ENCODE assay signal across 13 mouse cellular contexts in the genomic region with DNA sequence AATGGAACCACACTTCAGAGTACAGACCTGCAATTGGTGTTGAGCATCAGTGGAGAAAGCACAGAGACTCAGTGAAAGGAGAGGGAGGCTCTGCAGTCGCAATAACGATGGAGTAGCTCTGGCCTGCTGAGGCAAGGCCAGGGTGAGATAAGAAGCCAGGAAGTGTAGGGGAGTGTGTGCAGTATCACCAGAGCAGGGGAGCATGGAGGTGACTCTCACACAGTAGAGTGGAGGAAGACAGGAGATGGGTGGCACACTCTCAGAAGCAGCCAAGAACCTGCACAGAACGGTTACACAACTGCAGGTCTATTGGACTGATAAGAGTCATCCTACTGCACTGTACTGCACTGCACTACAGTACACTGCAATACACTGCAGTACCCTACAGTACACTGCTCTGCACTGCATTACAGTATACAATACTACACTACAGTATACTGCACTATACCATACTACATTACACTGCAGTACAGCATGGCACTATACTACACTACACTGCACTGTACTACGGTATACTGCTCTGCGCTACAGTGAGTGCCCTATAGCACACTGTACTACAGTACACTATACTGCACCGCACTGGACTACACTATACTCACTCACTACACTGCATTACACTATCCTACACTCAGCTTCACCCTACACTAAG. TPM values are rescaled to one million over a fixed set of nuclear protein-coding genes. Genes with fewer than 3 reads are reported as not detected.
DNase-seq lines count a peak whose midpoint lies in the region; ATAC-seq lines count a peak whose summit lies in the region.
"Had no signal": no experiment of that assay in that cellular context is flagged by ENCODE, and none has a peak within 500 bp of the region (broad histone marks: within the 10 kb centered on the region; RNA-seq: fewer than 3 reads in every experiment).

No protein-coding gene starts in this region.

- WGBS in hindbrain, embryonic 12.5 days, result 90% methylated on average over 6 of the region's 6 CpGs
- WGBS in hindbrain, embryonic 13.5 days, result 93% methylated on average over 6 of the region's 6 CpGs
- WGBS in neural tube, embryonic 14.5 days, result 90% methylated on average over 6 of the region's 6 CpGs
- 47% methylated on average over 6 of the region's 6 CpGs for WGBS in liver, embryonic 13.5 days (ENCODE audit: insufficient replicate concordance)
- WGBS in stomach, embryonic 15.5 days, result 81% methylated on average over 6 of the region's 6 CpGs

- no peak for DNase-seq in neural tube, embryonic 10.5 days (ENCODE audit: extremely low spot score, low spot score)
- no peak for DNase-seq in liver, embryonic 13.5 days
- no peak for DNase-seq in adrenal gland, postnatal 14 days
- DNase-seq: adrenal gland, adult 2 months; cerebellum, postnatal 36 days; kidney, postnatal 36 days had no signal

- no peaks in the 10 kb centered on the region for H3K36me3 ChIP-seq in hindbrain, embryonic 12.5 days
- H3K36me3 ChIP-seq in hindbrain, embryonic 13.5 days, result no peaks in the 10 kb centered on the region
- no peaks in the 10 kb centered on the region for H3K36me3 ChIP-seq in neural tube, embryonic 14.5 days (ENCODE audit: control insufficient read depth, insufficient read depth, low read length)
- no peaks in the 10 kb centered on the region for H3K36me3 ChIP-seq in liver, embryonic 13.5 days
- no peaks in the 10 kb centered on the region for H3K36me3 ChIP-seq in stomach, embryonic 15.5 days

- H3K27ac ChIP-seq in hindbrain, embryonic 12.5 days, result no peak overlapping the region
- H3K27ac ChIP-seq in hindbrain, embryonic 13.5 days, result no peak overlapping the region
- no peak overlapping the region for H3K27ac ChIP-seq in neural tube, embryonic 14.5 days (ENCODE audit: low read depth, low read length)
- no peak overlapping the region for H3K27ac ChIP-seq in liver, embryonic 13.5 days
- H3K27ac ChIP-seq in stomach, embryonic 15.5 days, result no peak overlapping the region

- H3K4me3 ChIP-seq in hindbrain, embryonic 12.5 days, result no peak overlapping the region
- no peak overlapping the region for H3K4me3 ChIP-seq in hindbrain, embryonic 13.5 days
- no peak overlapping the region for H3K4me3 ChIP-seq in neural tube, embryonic 14.5 days (ENCODE audit: low read depth, low read length)
- no peak overlapping the region for H3K4me3 ChIP-seq in liver, embryonic 13.5 days (replicated peaks)
- H3K4me3 ChIP-seq in stomach, embryonic 15.5 days (replicated peaks), result no peak overlapping the region

- 0 out of 2 replicates have a peak, but pooled peaks have one; percentile 32 for ATAC-seq in hindbrain, embryonic 12.5 days (ENCODE audit: low FRiP score)
- ATAC-seq in hindbrain, embryonic 13.5 days (ENCODE audit: low FRiP score), result no peak; the same call in 1 of the 2 replicates
- ATAC-seq in neural tube, embryonic 14.5 days (ENCODE audit: low read depth), result peak; percentile 38; the same call in 1 of the 2 replicates
- peak; percentile 73 for ATAC-seq in liver, embryonic 13.5 days (ENCODE audit: low read depth)
- peak; percentile 27; the same call in 1 of the 2 replicates for ATAC-seq in stomach, embryonic 15.5 days (ENCODE audit: insufficient read depth, low FRiP score, low read depth)
- ATAC-seq: CD4-positive, CD25-positive, alpha-beta regulatory T cell, adult 4 months; inflammation-experienced regulatory T-cells, adult 6 months; Patski had no signal

- no peaks in the 10 kb centered on the region for H3K27me3 ChIP-seq in hindbrain, embryonic 12.5 days
- 0 out of 2 replicates have a peak, but pooled peaks cover 3% of the 10 kb centered on the region for H3K27me3 ChIP-seq in hindbrain, embryonic 13.5 days
- no peaks in the 10 kb centered on the region for H3K27me3 ChIP-seq in neural tube, embryonic 14.5 days (ENCODE audit: control insufficient read depth, insufficient read depth, low read length)
- H3K27me3 ChIP-seq in liver, embryonic 13.5 days, result 0 out of 2 replicates have a peak, but pooled peaks cover 2% of the 10 kb centered on the region
- H3K27me3 ChIP-seq in stomach, embryonic 15.5 days (replicated peaks), result no peaks in the 10 kb centered on the region

- no peak overlapping the region for H3K9ac ChIP-seq in hindbrain, embryonic 12.5 days
- no peak overlapping the region for H3K9ac ChIP-seq in hindbrain, embryonic 13.5 days
- H3K9ac ChIP-seq in neural tube, embryonic 14.5 days (replicated peaks; ENCODE audit: low read depth, low read length), result no peak overlapping the region
- H3K9ac ChIP-seq in liver, embryonic 13.5 days, result no peak overlapping the region
- H3K9ac ChIP-seq in stomach, embryonic 15.5 days, result no peak overlapping the region

- H3K9me3 ChIP-seq in hindbrain, embryonic 12.5 days (replicated peaks), result no peaks in the 10 kb centered on the region
- no peaks in the 10 kb centered on the region for H3K9me3 ChIP-seq in hindbrain, embryonic 13.5 days
- H3K9me3 ChIP-seq in neural tube, embryonic 14.5 days (ENCODE audit: control insufficient read depth, low read length), result no peaks in the 10 kb centered on the region
- no peaks in the 10 kb centered on the region for H3K9me3 ChIP-seq in liver, embryonic 13.5 days (replicated peaks)
- H3K9me3 ChIP-seq in stomach, embryonic 15.5 days, result no peaks in the 10 kb centered on the region

- H3K4me2 ChIP-seq in hindbrain, embryonic 12.5 days (replicated peaks), result no peak overlapping the region
- H3K4me2 ChIP-seq in hindbrain, embryonic 13.5 days, result no peak overlapping the region
- H3K4me2 ChIP-seq in neural tube, embryonic 14.5 days (ENCODE audit: low read depth, low read length), result no peak overlapping the region
- no peak overlapping the region for H3K4me2 ChIP-seq in liver, embryonic 13.5 days
- no peak overlapping the region for H3K4me2 ChIP-seq in stomach, embryonic 15.5 days

- no peaks in the 10 kb centered on the region for H3K4me1 ChIP-seq in hindbrain, embryonic 12.5 days
- H3K4me1 ChIP-seq in hindbrain, embryonic 13.5 days (replicated peaks), result no peaks in the 10 kb centered on the region
- no peaks in the 10 kb centered on the region for H3K4me1 ChIP-seq in neural tube, embryonic 14.5 days (ENCODE audit: control insufficient read depth, insufficient read depth, low read length)
- H3K4me1 ChIP-seq in liver, embryonic 13.5 days (replicated peaks), result peaks cover 16% of the 10 kb centered on the region
- H3K4me1 ChIP-seq in stomach, embryonic 15.5 days, result no peaks in the 10 kb centered on the region

RNA-seq across cellular contexts. Expression of a gene that starts 13.2 kb away (rescaled TPM):
- polyA plus RNA-seq in hindbrain, embryonic 12.5 days (2016; fragmentation: Nextera tagmentation; extraction: Ambion mirVana), result 49.9 and 52.4 TPM in 2 replicates
- 58.1 and 65.5 TPM in 2 replicates for polyA plus RNA-seq in hindbrain, embryonic 13.5 days (2015; fragmentation: Nextera tagmentation; extraction: Ambion mirVana)
- 77.6 and 83.7 TPM in 2 replicates for polyA plus RNA-seq in neural tube, embryonic 14.5 days (2014; fragmentation: Nextera tagmentation; extraction: Ambion mirVana)
- 9.5 and 10.0 TPM in 2 replicates for polyA plus RNA-seq in liver, embryonic 13.5 days (2015; fragmentation: Nextera tagmentation; extraction: Ambion mirVana)
- polyA plus RNA-seq in stomach, embryonic 15.5 days (2015; fragmentation: Nextera tagmentation; extraction: Ambion mirVana), result 45.8 and 46.0 TPM in 2 replicates
- total RNA-seq in adrenal gland, postnatal 14 days (2021), result 252 and 482 TPM in 2 replicates

RNA-seq across cellular contexts. Expression of a gene that starts 42.9 kb away (rescaled TPM):
- 31.8 and 32.1 TPM in 2 replicates for polyA plus RNA-seq in hindbrain, embryonic 12.5 days (2016; fragmentation: Nextera tagmentation; extraction: Ambion mirVana)
- 31.8 and 36.6 TPM in 2 replicates for polyA plus RNA-seq in hindbrain, embryonic 13.5 days (2015; fragmentation: Nextera tagmentation; extraction: Ambion mirVana)
- 27.9 and 30.3 TPM in 2 replicates for polyA plus RNA-seq in neural tube, embryonic 14.5 days (2014; fragmentation: Nextera tagmentation; extraction: Ambion mirVana)
- 17.0 and 18.6 TPM in 2 replicates for polyA plus RNA-seq in liver, embryonic 13.5 days (2015; fragmentation: Nextera tagmentation; extraction: Ambion mirVana)
- 34.6 and 37.4 TPM in 2 replicates for polyA plus RNA-seq in stomach, embryonic 15.5 days (2015; fragmentation: Nextera tagmentation; extraction: Ambion mirVana)
- 5.0 and 10.4 TPM in 2 replicates for total RNA-seq in adrenal gland, postnatal 14 days (2021)

RNA-seq across cellular contexts. Expression of a gene that starts 50.0 kb away (rescaled TPM):
- 0.65 and 0.72 TPM in 2 replicates for polyA plus RNA-seq in hindbrain, embryonic 12.5 days (2016; fragmentation: Nextera tagmentation; extraction: Ambion mirVana)
- 0.47 and 0.53 TPM in 2 replicates for polyA plus RNA-seq in hindbrain, embryonic 13.5 days (2015; fragmentation: Nextera tagmentation; extraction: Ambion mirVana)
- polyA plus RNA-seq in neural tube, embryonic 14.5 days (2014; fragmentation: Nextera tagmentation; extraction: Ambion mirVana), result 0.44 and 0.64 TPM in 2 replicates
- polyA plus RNA-seq in liver, embryonic 13.5 days (2015; fragmentation: Nextera tagmentation; extraction: Ambion mirVana), result 0.10 and 0.12 TPM in 2 replicates
- 0.27 and 0.44 TPM in 2 replicates for polyA plus RNA-seq in stomach, embryonic 15.5 days (2015; fragmentation: Nextera tagmentation; extraction: Ambion mirVana)
- 0.41 TPM in 1 of 2 replicates, not detected in the other for total RNA-seq in adrenal gland, postnatal 14 days (2021)

RNA-seq across cellular contexts. Expression of a gene that starts 50.0 kb away (rescaled TPM):
- polyA plus RNA-seq in hindbrain, embryonic 12.5 days (2016; fragmentation: Nextera tagmentation; extraction: Ambion mirVana), result 2.4 and 2.6 TPM in 2 replicates
- 4.7 and 4.8 TPM in 2 replicates for polyA plus RNA-seq in hindbrain, embryonic 13.5 days (2015; fragmentation: Nextera tagmentation; extraction: Ambion mirVana)
- polyA plus RNA-seq in neural tube, embryonic 14.5 days (2014; fragmentation: Nextera tagmentation; extraction: Ambion mirVana), result 8.9 and 14.7 TPM in 2 replicates
- 0.05 and 0.06 TPM in 2 replicates for polyA plus RNA-seq in liver, embryonic 13.5 days (2015; fragmentation: Nextera tagmentation; extraction: Ambion mirVana)
- 0.58 and 0.68 TPM in 2 replicates for polyA plus RNA-seq in stomach, embryonic 15.5 days (2015; fragmentation: Nextera tagmentation; extraction: Ambion mirVana)
- 4.9 and 5.1 TPM in 2 replicates for total RNA-seq in adrenal gland, postnatal 14 days (2021)
- polyA plus RNA-seq: inflammation-experienced regulatory T-cells, adult 6 months had no signal
